Mouse (Mus musculus) ES-E14 (cell line): ENCODE data around the gene Klhl3.

Source experiments
- HCFC1 ChIP-seq: IDR thresholded peaks from 2 replicates; pipeline ENCODE4 v1.6.1; 2012; ENCODE audit warnings: low read length, inconsistent platforms, borderline replicate concordance; ENCODE audit not compliant: insufficient read depth
- MAFK ChIP-seq: IDR thresholded peaks from 2 replicates; pipeline ENCODE4 v1.6.1; 2014; ENCODE audit warnings: mild to moderate bottlenecking, low read depth, low read length, inconsistent platforms; ENCODE audit not compliant: insufficient read depth
- ZNF384 ChIP-seq: IDR thresholded peaks from 2 replicates; pipeline ENCODE4 v1.6.1; 2012; ENCODE audit warnings: low read depth, low read length, inconsistent platforms

GRCm38 (mm10) chr13:58067540-58068103, 45.8 kb downstream of the Klhl3 start:
- TF ChIP-seq MAFK (no peak), ZNF384 (no peak), HCFC1 (no peak)
